Mouse (Mus musculus) T-helper 2 cell (primary cell): Measurements from ENCODE around the gene Hsd17b12.

Experiments
- in situ Hi-C: fragments of 300-600 bp; cut with MboI, MseI; formaldehyde crosslinking; loops from one replicate; pipeline ENCODE4 v1.15.1; 2025; ENCODE audit warnings: high pct_unique_total_duplicates

The Hsd17b12 gene

GRCm38 (mm10) chr2:94069482-94069881, 88.3 kb downstream of the Hsd17b12 start:
- in situ Hi-C loops, result no loop called here

GRCm38 (mm10) chr2:94066540-94067135, 91.1 kb downstream of the Hsd17b12 start:
- in situ Hi-C loops, result no loop called here

GRCm38 (mm10) chr2:94066120-94066519, 91.6 kb downstream of the Hsd17b12 start:
- in situ Hi-C loops, result no loop called here

GRCm38 (mm10) chr2:94062791-94063190, 95.0 kb downstream of the Hsd17b12 start:
- in situ Hi-C loops, result no loop called here

GRCm38 (mm10) chr2:94059459-94059858, 98.3 kb downstream of the Hsd17b12 start:
- in situ Hi-C loops, result no loop called here

- in situ Hi-C loops, result no loop called here
Measured at GRCm38 (mm10) chr2:94054813-94055212, 103.0 kb downstream of the Hsd17b12 start.

GRCm38 (mm10) chr2:94051952-94052351, 105.8 kb downstream of the Hsd17b12 start:
- in situ Hi-C loops, result no loop called here

GRCm38 (mm10) chr2:94050901-94051300, 106.9 kb downstream of the Hsd17b12 start:
- in situ Hi-C loops, result no loop called here

GRCm38 (mm10) chr2:94049471-94050176, 108.1 kb downstream of the Hsd17b12 start:
- in situ Hi-C loops, result no loop called here

GRCm38 (mm10) chr2:94048733-94049470, 108.9 kb downstream of the Hsd17b12 start:
- in situ Hi-C loops, result no loop called here

GRCm38 (mm10) chr2:94048271-94048670, 109.5 kb downstream of the Hsd17b12 start:
- in situ Hi-C loops, result no loop called here

- in situ Hi-C loops, result no loop called here
Measured at GRCm38 (mm10) chr2:94045411-94046090, 112.2 kb downstream of the Hsd17b12 start.

- in situ Hi-C loops, result no loop called here
Measured at GRCm38 (mm10) chr2:94044174-94044573, 113.6 kb downstream of the Hsd17b12 start.

GRCm38 (mm10) chr2:94043662-94044061, 114.1 kb downstream of the Hsd17b12 start:
- in situ Hi-C loops, result no loop called here

- in situ Hi-C loops, result no loop called here
Measured at GRCm38 (mm10) chr2:94042461-94042860, 115.3 kb downstream of the Hsd17b12 start.

GRCm38 (mm10) chr2:94040391-94041125, 117.2 kb downstream of the Hsd17b12 start:
- in situ Hi-C loops, result no loop called here

GRCm38 (mm10) chr2:94035428-94036331, 122.1 kb downstream of the Hsd17b12 start:
- in situ Hi-C loops, result loop anchor here (5.0 kb wide), 1 partner anchor 212 kb away; no protein-coding TSS in a partner anchor

- in situ Hi-C loops, result no loop called here
Measured at GRCm38 (mm10) chr2:94030602-94031001, 127.2 kb downstream of the Hsd17b12 start.

- in situ Hi-C loops, result no loop called here
Measured at GRCm38 (mm10) chr2:94024637-94025036, 133.1 kb downstream of the Hsd17b12 start.
